ENCODE assay signal across 12 mouse cellular contexts in the genomic region with DNA sequence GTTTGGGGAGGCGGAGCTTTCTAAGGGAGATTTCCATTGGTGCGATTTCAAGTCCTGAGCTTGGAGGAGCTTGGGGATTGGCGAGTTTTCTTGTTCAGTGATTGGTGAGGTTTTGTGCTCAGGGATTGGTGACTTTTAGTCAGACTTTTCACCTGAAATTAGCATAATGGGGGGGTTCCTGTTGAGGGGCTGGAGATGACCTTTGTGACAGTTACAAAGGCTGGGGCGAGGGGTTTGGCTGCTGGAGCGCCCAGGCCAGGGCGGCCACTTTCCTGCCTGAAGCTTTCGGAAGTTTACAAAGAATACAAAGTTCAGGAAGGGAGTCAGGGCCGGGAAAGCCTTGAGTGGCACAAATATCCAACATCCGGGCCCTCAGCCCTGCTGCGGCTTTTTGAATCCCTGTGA. TPM values are rescaled to one million over a fixed set of nuclear protein-coding genes. Genes with fewer than 3 reads are reported as not detected.
DNase-seq lines count a peak whose midpoint lies in the region.
"Had no signal": no experiment of that assay in that cellular context is flagged by ENCODE, and none has a peak within 500 bp of the region (broad histone marks: within the 10 kb centered on the region; RNA-seq: fewer than 3 reads in every experiment).

No protein-coding gene starts in this region.

- intact Hi-C loops in heart, postnatal 10 days (cut with DNase I) = no loop called here

- peak; percentile 18 to 49 for DNase-seq in heart, adult 9 months (ENCODE audit: low spot score in 2 of 2)
- DNase-seq in heart, postnatal 10 days = no peak
- DNase-seq in ES-CJ7 (ENCODE audit: low read depth, low spot score) (peak; percentile 97), WW6 (ENCODE audit: low read depth, low spot score) (peak; percentile 83)
- DNase-seq in lung, postnatal 25 days (ENCODE audit: low spot score) = peak; percentile 64
- DNase-seq in spleen, adult 18-20 months = no peak
- DNase-seq in natural killer cell, adult 2 months (ENCODE audit: low spot score in 2 of 2) = no peak
- DNase-seq: cerebellum, postnatal 36 days; liver; liver, postnatal 0 days; thymus, postnatal 25 days had no signal

RNA-seq across cellular contexts. Expression of a gene that starts 51.1 kb away (rescaled TPM):
- 10 to 100 TPM; 76.2 to 85.4 TPM for total RNA-seq in heart, postnatal 10 days (2021)

RNA-seq across cellular contexts. Expression of a gene that starts 51.9 kb away (rescaled TPM):
- total RNA-seq in heart, postnatal 10 days (2021) = 1 to 10 TPM; 1.4 to 1.7 TPM
- total RNA-seq: midbrain, postnatal 0 days had no signal

Comparison
In these comparisons a context has a peak if more than half of its experiments do, and no peak if none do; other contexts are left out.
1. DNase-seq: peak in heart, adult 9 months (2 of 2), ES-CJ7 (single experiment), WW6 (single experiment) and lung, postnatal 25 days (single experiment); none in heart, postnatal 10 days (0 of 2), spleen, adult 18-20 months (0 of 2) and natural killer cell, adult 2 months (0 of 2).